Mouse (Mus musculus) ovary, adult 2 months (tissue): Measurements from ENCODE around the gene Chil3. TPM values are rescaled to one million over a fixed set of nuclear protein-coding genes. Genes with fewer than 3 reads are reported as not detected.

Experiments
- polyA plus RNA-seq: library from polyadenylated mRNA; depleted of rRNA; stranded (reverse); fragments of >200 nt; gene quantifications from 2 replicates; pipeline ENCODE4 v1.2.3, GENCODE M21; 2012; rRNA removed

Gene Chil3
- 0.08 and 0.09 TPM in 2 replicates for polyA plus RNA-seq

GRCm38 (mm10) chr3:106167464-106167863, at the start of gene Chil3:
Chil3 (minus strand) TSS chr3:106167564.

GRCm38 (mm10) chr3:106112929-106113328, 54.4 kb downstream of the Chil3 start, which contains the start of gene Chia1:
Chia1 (plus strand) TSS chr3:106113229.

Other genes starting within 250 kb of the Chil3 start
- gene I830077J02Rik, start 234.9 kb downstream of the Chil3 start, polyA plus RNA-seq, result 0.54 and 0.71 TPM in 2 replicates
- gene Wdr77, start 208.2 kb downstream of the Chil3 start, polyA plus RNA-seq, result 46.1 and 50.9 TPM in 2 replicates
- 86.4 and 120 TPM in 2 replicates for gene Atp5f1, start 207.5 kb downstream of the Chil3 start, polyA plus RNA-seq
- gene Ovgp1, start 193.9 kb downstream of the Chil3 start, polyA plus RNA-seq, result 554 and 678 TPM in 2 replicates
- gene Pifo, start 152.9 kb downstream of the Chil3 start, polyA plus RNA-seq, result 5.2 and 7.8 TPM in 2 replicates
- not detected in 2 replicates for gene Chil5, start 134.8 kb downstream of the Chil3 start, polyA plus RNA-seq
- gene Chia1, start 54.3 kb downstream of the Chil3 start, polyA plus RNA-seq, result 0.71 and 1.4 TPM in 2 replicates
- gene Chil4, start 51.9 kb upstream of the Chil3 start, polyA plus RNA-seq, result not detected in 2 replicates
- not detected in 2 replicates for gene Chil6, start 238.6 kb upstream of the Chil3 start, polyA plus RNA-seq